Mouse (Mus musculus) hindbrain, embryonic 11.5 days (tissue): ENCODE results near the gene 6030445D17Rik. TPM values are rescaled to one million over a fixed set of nuclear protein-coding genes. Genes with fewer than 3 reads are reported as not detected.

Experiments
- ATAC-seq: fragments of 200-750 bp; cut with Nextera tagmentation; 2 replicates; pipeline ENCODE4 v1.8.0; 2017; ENCODE audit warnings: mild to moderate bottlenecking, moderate TSS enrichment, moderate library complexity; ENCODE audit not compliant: low FRiP score
- DNase-seq: peaks from one replicate; pipeline ENCODE4 v3.0.0-alpha.2; 2015; ENCODE audit warnings: low spot score
- H3K27ac ChIP-seq: fragments of 300-500 bp; sonication (generic); 2 replicates; pipeline ENCODE4 v1.5.1; 2014; ENCODE audit warnings: mild to moderate bottlenecking, low read depth, low read length
- H3K27me3 ChIP-seq: fragments of 300-500 bp; sonication (generic); 2 replicates; pipeline ENCODE4 v1.6.1; 2014; ENCODE audit warnings: mild to moderate bottlenecking, low read length, moderate library complexity, mixed read lengths; ENCODE audit not compliant: control insufficient read depth, insufficient read depth
- H3K36me3 ChIP-seq: fragments of 300-500 bp; sonication (generic); 2 replicates; pipeline ENCODE4 v1.6.1; 2014; ENCODE audit warnings: mild to moderate bottlenecking, low read length, moderate library complexity, mixed read lengths; ENCODE audit not compliant: control insufficient read depth, insufficient read depth
- H3K4me1 ChIP-seq: fragments of 300-500 bp; sonication (generic); replicated peaks from 2 replicates; pipeline ENCODE4 v1.6.1; 2014; ENCODE audit warnings: low read length, mixed read lengths; ENCODE audit not compliant: control insufficient read depth, insufficient read depth
- H3K4me2 ChIP-seq: fragments of 300-500 bp; sonication (generic); replicated peaks from 2 replicates; pipeline ENCODE4 v1.6.1; 2014; ENCODE audit warnings: mild to moderate bottlenecking, low read depth, low read length
- H3K4me3 ChIP-seq: fragments of 300-500 bp; sonication (generic); 2 replicates; pipeline ENCODE4 v1.5.1; 2014; ENCODE audit warnings: low read depth, low read length
- H3K9ac ChIP-seq: fragments of 300-500 bp; sonication (generic); 2 replicates; pipeline ENCODE4 v1.6.1; 2014; ENCODE audit warnings: low read depth, low read length
- H3K9me3 ChIP-seq: fragments of 300-500 bp; sonication (generic); 2 replicates; pipeline ENCODE4 v1.6.1; 2016; ENCODE audit warnings: low read length; ENCODE audit not compliant: control insufficient read depth
- WGBS: fragments of 180-500 bp; shearing (Covaris S2); extraction: QIAGEN DNeasy Blood & Tissue Kit; methylation state at CpG from one replicate; pipeline ENCODE4 v1.1.7; 2014; 5-methylcytosine and 5-hydroxymethylcytosine counted together
- polyA plus RNA-seq: library from polyadenylated mRNA; unstranded; fragments of >200 nt; fragmentation: Nextera tagmentation; extraction: Ambion mirVana; gene quantifications from 2 replicates; pipeline ENCODE4 v1.2.1, GENCODE M21; 2014

The 6030445D17Rik gene
- not detected in 2 replicates for polyA plus RNA-seq

DNA sequence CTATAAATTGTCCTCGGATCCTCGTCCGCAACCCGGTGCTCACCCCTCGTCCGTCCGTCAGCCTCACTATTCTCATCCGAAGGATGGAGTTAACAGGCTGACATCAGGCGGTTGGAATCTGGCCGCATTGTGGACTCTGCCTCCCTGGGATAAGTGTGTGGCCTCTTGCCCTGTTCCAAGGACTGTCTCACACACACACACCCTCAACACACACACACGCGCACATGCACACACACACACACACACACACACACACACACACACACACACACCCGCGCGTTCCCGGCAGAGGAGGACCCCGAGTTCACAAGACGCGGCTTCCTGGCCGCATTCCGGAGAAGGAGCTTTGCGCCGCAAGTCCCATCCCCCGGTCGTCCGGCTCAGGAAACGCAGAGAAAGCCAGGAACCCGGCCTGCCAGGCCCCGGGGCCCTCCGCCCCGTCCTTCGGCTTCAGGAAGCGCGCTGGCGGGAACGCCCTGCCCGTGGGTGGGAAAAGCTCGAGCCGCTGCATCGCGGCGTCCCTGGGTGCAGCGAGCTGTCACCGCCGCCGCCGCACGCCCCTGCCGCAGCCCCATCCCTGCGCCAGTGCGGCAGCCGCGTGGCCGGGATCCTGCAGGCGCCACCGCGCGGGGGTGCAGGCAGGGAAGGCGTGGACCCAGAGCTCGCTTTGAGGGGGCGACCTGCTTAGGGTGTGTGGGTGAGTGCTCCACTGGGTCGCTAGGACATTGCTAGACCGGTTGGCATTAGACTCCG, at the start of gene 6030445D17Rik:
Gene 6030445D17Rik (plus strand): TSS at position 165 of the 753 bp plus-strand sequence.
- Histone ChIP-seq H3K9me3 (no peaks in the 10 kb centered on the region), H3K9ac (peak within 1 kb of the TSS; percentile 65), H3K36me3 (no peaks in the 10 kb centered on the region), H3K27me3 (peaks cover 9% of the 10 kb centered on the region), H3K4me1 (peaks cover 4% of the 10 kb centered on the region; the same call in 1 of the 2 replicates), H3K4me3 (peak within 1 kb of the TSS; percentile 60), H3K27ac (peak within 1 kb of the TSS; percentile 27; the same call in 1 of the 2 replicates), H3K4me2 (peak within 1 kb of the TSS; percentile 98)
- DNase-seq (peak; percentile 72), ATAC-seq (peak; percentile 38; the same call in 1 of the 2 replicates)
- under 1% methylated on average over 55 of the region's 64 CpGs for WGBS

DNA sequence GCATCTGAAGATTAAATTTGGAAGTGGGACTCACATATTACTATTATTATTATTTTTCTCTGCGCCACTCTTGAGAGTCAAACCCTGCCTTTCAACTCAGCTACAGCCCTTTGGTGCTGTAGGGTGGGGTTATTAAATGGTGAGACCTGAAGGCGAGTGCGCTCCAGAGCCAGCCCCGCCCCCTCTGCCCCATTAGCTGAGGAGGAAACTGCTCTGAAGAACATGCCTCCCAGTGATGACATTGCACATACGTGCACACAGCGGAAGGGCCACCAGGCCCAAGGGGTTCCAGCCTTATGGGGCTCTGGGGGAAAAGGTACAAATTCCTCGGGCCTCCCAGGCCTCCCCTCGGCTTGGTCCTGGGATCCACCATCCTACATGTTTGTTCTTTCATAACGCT, 46.6 kb upstream of the 6030445D17Rik start:
- Histone ChIP-seq H3K27me3 (no peaks in the 10 kb centered on the region), H3K4me3 (no peak overlapping the region), H3K27ac (no peak overlapping the region), H3K4me1 (no peaks in the 10 kb centered on the region), H3K9ac (no peak overlapping the region), H3K9me3 (no peaks in the 10 kb centered on the region), H3K4me2 (no peak overlapping the region), H3K36me3 (no peaks in the 10 kb centered on the region)
- WGBS, result 90% methylated on average over 9 of the region's 9 CpGs
- no peak for ATAC-seq
- DNase-seq, result no peak

DNA sequence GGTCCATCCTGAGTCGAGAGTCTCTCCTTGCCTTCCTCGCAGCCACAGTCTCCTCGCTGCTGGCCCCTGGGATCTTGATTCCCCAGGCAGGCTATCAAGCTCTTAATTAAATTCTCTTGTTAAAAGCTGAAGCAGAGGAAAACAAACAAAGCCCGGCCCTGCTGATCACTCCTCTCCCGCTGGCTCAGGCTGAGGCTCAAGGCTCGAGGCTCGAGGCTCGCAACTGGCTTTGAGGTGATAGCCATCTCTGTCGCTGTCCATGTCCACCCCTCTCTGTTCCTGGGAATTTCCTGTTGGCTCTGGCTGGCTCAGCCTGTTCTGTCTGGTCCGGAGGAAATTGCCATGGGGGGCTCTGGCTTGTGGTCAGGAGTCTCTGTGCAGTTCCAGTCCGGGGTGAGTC, 43.1 kb upstream of the 6030445D17Rik start:
- DNase-seq, result no peak

DNA sequence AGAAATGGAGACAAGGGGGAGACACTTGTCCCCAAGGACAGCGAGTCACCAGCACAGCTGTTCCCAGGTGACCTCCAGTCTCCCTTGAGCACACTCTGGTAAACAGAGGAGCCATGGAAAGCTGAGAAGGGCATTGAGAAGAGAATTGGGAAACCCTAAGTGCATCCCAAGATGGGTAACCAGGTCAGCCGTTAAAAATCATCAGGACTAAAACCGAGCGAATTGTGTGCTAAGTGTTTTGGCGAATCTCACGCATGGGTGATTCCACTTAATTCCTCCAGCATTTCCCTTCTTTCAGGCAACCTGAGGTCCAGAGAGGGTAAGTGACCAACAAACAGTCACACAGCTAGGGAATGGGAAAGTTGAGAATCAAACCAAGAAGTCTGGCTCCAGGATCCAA, 42.7 kb upstream of the 6030445D17Rik start:
- Histone ChIP-seq H3K9ac (no peak overlapping the region), H3K27ac (no peak overlapping the region), H3K27me3 (peaks cover 12% of the 10 kb centered on the region), H3K4me3 (no peak overlapping the region), H3K4me2 (no peak overlapping the region), H3K9me3 (no peaks in the 10 kb centered on the region), H3K4me1 (peaks cover 2% of the 10 kb centered on the region; the same call in 1 of the 2 replicates), H3K36me3 (no peaks in the 10 kb centered on the region)
- ATAC-seq (no peak), DNase-seq (no peak)
- WGBS, result 65% methylated on average over 6 of the region's 6 CpGs

More for the DNA sequence above, 43.1 kb upstream of the 6030445D17Rik start:
- H3K4me3 ChIP-seq, result no peak overlapping the region
- no peak for ATAC-seq
- H3K27me3 ChIP-seq, result peaks cover 9% of the 10 kb centered on the region
- H3K27ac ChIP-seq, result no peak overlapping the region
- no peak overlapping the region for H3K4me2 ChIP-seq
- H3K4me1 ChIP-seq, result no peaks in the 10 kb centered on the region
- 0 out of 2 replicates have a peak overlapping the region, but pooled peaks have one; percentile 4 for H3K9ac ChIP-seq
- no peaks in the 10 kb centered on the region for H3K9me3 ChIP-seq
- no peaks in the 10 kb centered on the region for H3K36me3 ChIP-seq
- WGBS, result 21% methylated on average over 11 of the region's 11 CpGs

DNA sequence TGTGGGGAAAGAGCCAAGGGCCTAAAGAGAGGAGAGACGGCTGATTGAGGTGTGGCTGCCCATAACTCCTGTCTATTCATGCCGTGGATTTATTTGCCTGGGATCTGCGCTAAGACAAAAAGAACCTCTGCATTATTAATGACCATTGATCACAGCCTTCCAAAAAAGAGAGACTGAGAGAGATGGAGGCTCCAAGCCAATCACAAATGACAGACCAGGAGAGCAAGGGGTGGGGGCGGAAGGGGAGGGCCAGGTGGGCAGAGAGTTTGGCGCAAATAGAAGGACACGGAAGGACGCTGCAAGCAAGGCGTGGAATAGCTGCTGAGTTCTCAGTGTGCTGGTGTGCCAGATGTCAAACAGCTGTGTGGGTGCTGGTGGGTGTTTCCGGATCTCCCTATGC, 38.8 kb upstream of the 6030445D17Rik start, which contains the start of gene Htr1d:
Gene Htr1d (plus strand): TSS at position 301 of the 400 bp plus-strand sequence.
- Histone ChIP-seq H3K27ac (no peak within 1 kb of the TSS), H3K4me3 (peak within 1 kb of the TSS; percentile 37), H3K4me1 (peaks cover 8% of the 10 kb centered on the region), H3K36me3 (no peaks in the 10 kb centered on the region), H3K9ac (no peak within 1 kb of the TSS; the same call in 1 of the 2 replicates), H3K9me3 (no peaks in the 10 kb centered on the region), H3K27me3 (peaks cover 23% of the 10 kb centered on the region), H3K4me2 (peak within 1 kb of the TSS; percentile 86)
- 75% methylated on average over 9 of the region's 9 CpGs for WGBS
- DNase-seq (no peak), ATAC-seq (no peak)

DNA sequence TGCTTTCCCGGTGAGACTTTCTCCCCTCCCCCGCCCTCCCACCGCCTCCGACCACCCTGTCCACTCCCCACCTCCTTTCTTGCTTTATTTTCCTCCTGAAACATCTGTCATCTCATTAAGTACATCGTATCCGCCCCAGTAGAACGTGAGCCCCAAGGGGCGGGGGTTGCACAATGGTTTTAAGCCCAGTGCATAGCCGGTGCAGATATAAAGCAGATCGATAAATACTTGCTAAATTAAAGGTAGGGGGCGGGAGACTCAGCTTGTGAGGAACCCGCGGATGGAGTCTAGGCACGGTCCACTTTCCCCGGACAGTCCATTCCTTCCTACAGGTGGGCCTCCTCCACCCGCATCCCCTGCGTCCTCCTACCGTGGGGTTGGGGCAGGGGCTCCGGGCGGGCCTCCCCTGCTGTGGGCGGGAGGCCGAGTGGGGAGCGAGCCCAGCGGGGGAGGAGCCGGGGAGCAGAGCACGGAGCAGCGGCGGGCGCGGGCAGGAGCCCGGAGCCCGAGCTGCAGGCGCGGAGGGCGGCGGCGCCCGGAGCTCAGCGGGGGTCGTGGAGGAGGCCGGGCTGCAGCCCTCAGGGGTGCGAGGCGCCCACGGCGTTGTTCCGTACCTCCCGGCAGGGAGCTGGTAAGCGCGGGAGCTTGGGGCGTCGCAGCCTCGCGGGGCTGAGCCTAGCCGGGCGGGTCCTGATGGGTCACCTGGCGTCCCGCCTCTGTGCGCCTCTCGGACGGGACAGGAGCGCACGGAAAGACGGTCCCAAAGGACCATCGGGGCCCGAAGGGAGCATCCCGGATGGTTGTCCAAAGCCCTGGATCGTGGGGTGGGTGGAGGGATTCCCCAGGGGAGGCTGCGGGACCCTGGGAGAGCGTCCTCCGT, 37.7 kb upstream of the 6030445D17Rik start:
- H3K27me3 ChIP-seq, result peaks cover 23% of the 10 kb centered on the region
- DNase-seq, result peak; percentile 51

DNA sequence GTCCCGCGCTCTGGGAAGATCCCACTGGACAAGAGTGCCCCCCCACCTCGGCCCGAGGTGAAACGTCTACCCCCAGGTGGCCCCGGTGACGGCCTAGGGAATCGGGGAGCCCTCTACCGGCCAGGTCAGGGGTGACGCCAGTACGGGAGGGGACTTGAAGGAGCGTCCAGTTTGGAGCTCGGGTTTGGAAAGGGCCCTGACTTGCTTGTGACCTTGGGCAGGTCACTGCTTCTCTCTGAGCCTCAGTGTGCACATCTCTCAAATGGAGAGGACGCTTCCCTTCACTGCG, 37.1 kb upstream of the 6030445D17Rik start:
- peak overlapping the region; percentile 42; the same call in 1 of the 2 replicates for H3K9ac ChIP-seq
- 3% methylated on average over 15 of the region's 15 CpGs for whole genome bisulfite sequencing
- ATAC-seq (no peak), DNase-seq (peak; percentile 39)
- H3K4me3 ChIP-seq, result peak overlapping the region; percentile 37
- H3K36me3 ChIP-seq, result no peaks in the 10 kb centered on the region
- H3K27me3 ChIP-seq, result peaks cover 23% of the 10 kb centered on the region
- no peaks in the 10 kb centered on the region for H3K9me3 ChIP-seq
- H3K27ac ChIP-seq, result no peak overlapping the region
- peak overlapping the region; percentile 86 for H3K4me2 ChIP-seq
- peaks cover 8% of the 10 kb centered on the region for H3K4me1 ChIP-seq

More for the DNA sequence above, 37.7 kb upstream of the 6030445D17Rik start:
- WGBS, result 1% methylated on average over 58 of the region's 70 CpGs
- Histone ChIP-seq H3K4me3 (peak overlapping the region; percentile 37), H3K4me2 (peak overlapping the region; percentile 86), H3K4me1 (peaks cover 8% of the 10 kb centered on the region), H3K9ac (peak overlapping the region; percentile 42; the same call in 1 of the 2 replicates), H3K36me3 (no peaks in the 10 kb centered on the region), H3K27ac (no peak overlapping the region), H3K9me3 (no peaks in the 10 kb centered on the region)
- 0 out of 2 replicates have a peak, but pooled peaks have one; percentile 17 for ATAC-seq

DNA sequence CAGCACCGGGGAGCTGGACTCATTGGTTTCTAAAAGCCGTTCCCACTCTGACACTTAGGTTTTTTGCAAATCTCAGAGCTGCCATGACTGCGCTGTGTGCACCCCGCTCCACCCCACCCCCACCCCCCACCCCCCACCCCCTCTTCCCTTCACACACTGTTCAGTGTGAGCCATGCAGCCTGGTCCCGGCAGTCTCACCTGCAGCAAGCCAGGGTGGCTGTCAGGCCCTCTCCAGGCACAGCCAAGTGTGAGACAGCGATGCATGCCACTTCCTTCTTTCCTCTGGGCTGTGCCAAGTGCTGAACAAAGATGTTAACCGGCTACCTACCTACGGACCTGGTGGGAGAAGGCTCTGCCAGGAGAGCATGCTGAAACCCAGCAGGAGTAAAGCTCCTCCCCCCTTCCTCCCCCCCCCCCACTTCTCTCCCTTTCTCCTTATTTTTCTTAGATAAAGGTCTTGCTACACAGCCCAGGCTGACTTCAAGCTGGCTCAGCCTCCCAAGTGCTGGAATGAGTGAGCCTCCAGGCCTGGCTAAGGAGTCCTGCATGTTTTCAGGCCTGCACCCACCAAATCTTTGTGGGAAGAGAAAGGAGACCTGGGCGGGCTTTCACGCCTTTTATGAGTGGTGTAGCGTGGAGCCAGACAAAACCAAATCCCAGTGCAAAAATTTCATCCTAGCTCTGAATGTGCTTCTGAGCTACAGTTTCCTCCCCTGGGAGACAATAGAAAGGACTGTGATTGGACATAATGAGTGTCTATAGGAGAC, 31.3 kb upstream of the 6030445D17Rik start:
- no peak overlapping the region for H3K4me3 ChIP-seq
- no peaks in the 10 kb centered on the region; the same call in 1 of the 2 replicates for H3K27me3 ChIP-seq
- DNase-seq (no peak), ATAC-seq (0 out of 2 replicates have a peak, but pooled peaks have one; percentile 27)
- no peak overlapping the region for H3K9ac ChIP-seq
- WGBS, result 34% methylated on average over 11 of the region's 11 CpGs
- no peaks in the 10 kb centered on the region for H3K36me3 ChIP-seq
- H3K4me2 ChIP-seq, result no peak overlapping the region
- H3K4me1 ChIP-seq, result no peaks in the 10 kb centered on the region; the same call in 1 of the 2 replicates
- no peaks in the 10 kb centered on the region for H3K9me3 ChIP-seq
- H3K27ac ChIP-seq, result no peak overlapping the region
